Mouse (Mus musculus): ENCODE results near the gene Ccnyl1.
"Not testable (repeated sequence)": the region's sequence is repeated elsewhere in the genome, so short reads cannot be mapped to it uniquely, and the experiment has no call there.

Gene Ccnyl1

DNA sequence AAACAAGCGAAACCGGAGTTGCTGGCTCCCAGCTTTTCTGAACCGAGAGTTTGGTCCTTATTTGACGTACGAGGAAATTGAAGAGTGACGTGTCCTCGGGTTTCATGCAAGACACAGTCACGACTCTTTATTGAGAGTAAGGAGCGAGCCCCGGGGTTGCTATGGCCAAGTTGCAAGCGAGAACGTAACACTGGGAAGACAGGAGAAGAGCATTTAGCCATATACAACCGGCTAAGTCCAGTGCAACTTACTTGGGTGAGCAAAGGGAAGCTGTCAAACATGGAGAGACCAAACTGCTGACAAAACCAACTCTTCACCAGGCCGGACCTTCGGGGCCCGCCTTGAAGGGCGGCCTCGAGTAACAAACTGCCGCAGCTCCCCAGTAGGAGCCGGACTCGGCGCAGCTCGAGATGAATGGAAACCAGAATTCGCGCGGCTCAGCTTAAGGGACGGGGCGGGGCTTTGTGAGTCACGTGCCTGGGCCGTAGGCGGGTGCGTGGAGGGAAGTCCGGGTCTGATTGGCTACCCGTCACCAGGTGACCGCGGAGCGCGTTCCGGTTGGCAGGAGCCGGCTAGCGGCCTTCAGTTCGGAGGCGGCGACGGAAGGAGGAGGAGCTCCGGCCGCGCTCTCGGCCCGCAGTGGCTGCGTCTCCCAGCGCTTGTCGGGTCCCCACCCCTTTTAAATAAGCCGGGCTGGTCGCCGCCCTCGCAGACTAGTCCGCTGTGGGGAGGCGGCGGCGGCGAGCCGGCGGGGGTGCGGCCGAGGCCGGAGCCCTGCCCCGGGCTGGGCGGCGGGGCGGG is at the start of gene Ccnyl1:
TSS of gene Ccnyl1 (plus strand) at position 243 of the 801 bp plus-strand sequence.
- DNase-seq (ENCODE audit: low spot score): peak; percentile 99

DNA sequence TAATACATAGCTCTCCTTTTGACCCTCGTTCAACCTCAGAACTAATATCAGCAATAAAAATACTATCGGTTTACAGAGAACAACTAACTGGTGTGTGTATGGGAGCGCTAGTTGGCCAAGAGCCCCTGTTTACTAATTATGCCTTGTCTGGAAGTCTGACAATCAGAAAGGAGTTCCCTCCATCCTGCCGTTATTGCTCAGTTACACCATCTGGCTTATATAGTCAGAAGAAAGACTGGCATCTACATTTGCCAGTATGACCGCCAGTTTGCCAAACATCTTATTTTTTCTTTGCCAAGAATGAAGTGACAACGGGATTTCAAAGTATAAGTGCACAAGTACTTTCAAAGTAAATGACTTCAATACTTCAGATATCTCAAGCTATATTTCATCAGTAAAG is 49.2 kb upstream of the Ccnyl1 start:
- DNase-seq (ENCODE audit: low spot score): no peak

DNA sequence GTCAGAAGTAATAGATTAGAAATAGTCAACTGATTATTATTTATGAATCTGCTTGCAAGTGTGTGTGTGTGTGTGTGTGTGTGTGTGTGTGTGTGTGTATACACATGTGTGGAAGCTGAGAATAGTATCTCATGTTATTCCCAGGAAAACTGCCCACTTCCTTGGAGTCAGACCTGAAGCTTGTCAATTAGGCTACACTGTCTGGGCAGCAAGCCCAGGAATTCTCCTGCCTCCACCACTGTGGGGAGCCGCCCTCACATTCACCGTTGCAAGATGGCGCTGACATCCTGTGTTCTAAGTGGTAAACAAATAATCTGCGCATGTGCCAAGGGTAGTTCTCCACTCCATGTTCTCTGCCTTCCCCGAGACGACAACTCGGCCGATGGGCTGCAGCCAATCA is 47.7 kb upstream of the Ccnyl1 start:
- not testable (repeated sequence) for DNase-seq (ENCODE audit: low spot score)

DNA sequence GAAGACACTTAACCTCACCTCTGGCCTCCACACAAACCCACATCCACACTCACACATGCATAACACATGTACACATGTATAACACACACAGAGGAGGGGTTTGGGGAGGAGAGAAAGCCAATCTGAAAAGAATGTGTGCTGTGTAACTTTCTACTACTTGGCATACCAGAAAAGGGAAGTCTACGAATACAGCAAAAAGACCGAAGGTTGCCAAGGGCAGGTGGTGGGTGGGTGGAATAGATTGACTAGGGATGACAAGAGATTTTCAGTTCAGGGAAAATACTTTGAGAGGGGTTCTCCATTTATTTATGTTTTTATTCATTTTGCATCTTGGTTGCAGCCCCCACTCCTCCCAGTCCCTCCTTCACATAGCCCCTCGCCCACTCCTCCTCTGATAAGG is 45.7 kb upstream of the Ccnyl1 start:
- DNase-seq (ENCODE audit: low spot score): no peak

DNA sequence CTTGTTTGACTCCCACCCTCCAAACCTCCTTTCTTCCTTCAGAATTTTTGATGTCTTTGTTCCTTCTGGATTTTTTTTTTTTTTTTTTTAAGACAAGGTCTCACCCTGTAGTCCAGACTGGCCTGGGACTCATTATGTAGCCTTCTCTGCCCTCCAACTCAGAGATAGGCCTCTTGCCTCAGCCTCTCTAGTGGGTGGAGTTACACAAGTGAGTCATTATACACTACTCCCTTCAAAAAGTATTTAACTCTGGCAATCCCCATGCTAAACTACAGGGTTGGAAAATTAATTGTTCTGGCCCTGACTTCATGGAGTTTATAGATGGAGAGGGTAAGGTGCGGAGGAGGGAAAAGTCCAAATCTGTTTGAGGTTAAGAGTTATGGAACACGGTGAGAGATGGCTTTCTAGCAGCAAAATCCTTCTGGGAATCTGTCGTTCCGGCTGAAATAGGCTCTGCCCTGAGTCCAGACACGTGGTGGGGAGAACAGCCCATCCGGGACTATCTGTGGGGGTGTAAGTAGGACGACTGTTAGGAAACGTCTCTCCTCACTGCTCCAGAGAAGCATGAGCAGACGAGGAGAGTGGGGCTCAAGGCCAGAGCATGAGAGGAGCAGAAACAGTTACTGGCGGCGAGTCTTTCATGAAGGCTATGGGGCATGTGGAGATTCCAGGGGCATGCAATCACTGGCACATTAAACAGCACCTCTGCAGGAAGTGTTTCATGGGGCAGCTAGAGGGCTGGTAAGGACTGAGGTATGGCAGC is 40.7 kb upstream of the Ccnyl1 start:
- DNase-seq (ENCODE audit: low spot score): no peak

DNA sequence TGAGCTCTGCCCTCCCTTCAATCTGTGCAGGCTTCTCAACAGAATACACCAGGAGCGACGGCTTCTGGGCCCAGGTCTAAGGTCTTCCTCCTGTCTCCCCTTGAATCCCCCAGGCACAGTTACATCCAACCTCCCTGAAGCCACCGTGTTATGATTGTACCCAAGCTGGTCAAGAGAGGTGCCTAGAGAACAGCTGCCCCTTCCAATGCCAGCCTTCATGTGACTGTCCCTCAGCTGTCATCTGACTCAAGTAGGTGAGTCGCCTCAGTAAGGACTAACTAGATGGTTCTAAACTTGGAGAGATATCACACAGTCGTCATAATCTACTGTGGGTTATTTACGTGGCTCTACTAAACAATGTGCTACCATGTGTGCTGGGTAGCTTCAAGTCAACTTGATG is 36.6 kb upstream of the Ccnyl1 start:
- no peak for DNase-seq (ENCODE audit: low spot score)

DNA sequence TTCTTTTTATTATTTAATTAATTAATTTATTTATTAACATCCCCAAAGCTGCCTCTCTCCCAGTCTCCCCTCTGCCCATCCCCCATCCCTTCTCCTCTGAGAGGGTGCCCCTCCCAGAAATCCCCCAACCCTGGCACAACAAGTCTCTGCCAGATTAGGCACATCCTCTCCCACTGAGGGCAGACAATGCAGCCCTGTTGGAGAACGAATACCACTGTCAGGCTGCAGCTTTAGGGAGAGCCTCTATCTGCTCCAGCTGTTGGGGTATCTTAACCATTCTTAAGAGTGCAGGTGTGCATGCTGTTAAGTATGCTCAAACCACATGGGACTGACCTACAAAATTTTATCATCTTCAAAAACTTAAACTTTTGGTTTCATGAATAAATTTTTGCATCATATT is 34.8 kb upstream of the Ccnyl1 start:
- no peak for DNase-seq (ENCODE audit: low spot score)

DNA sequence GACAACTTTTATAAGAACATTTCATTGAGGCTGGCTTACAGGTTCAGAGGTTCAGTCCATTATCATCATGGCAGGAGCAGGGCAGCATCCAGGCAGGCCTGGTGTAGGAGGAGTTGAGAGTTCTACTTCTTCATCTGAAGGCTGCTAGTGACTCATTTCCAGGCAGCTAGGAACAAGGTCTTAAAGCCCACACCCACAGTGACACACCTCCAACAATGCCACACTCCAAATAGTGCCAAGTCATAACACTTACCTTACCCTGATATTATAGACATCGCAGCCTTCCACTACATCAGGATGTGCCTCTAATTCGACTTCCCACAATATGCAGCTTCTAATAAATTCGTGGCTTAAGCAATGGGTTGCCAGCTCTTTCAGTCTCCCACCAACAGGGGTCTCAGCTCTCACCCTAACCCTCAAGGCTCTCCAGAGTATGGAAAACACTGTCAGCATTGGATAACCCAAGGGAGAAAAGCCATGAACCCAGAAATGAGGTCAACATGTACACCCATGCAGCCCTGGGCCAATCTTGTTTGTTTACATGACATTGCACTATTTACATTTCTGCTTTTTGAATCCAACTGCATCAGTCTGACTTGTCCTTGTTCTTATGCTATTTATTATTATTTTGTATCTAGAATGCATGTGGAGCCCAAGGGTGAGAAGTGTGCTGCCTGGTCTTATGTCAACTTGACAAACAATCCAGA is 33.7 kb upstream of the Ccnyl1 start:
- no peak for DNase-seq (ENCODE audit: low spot score)

DNA sequence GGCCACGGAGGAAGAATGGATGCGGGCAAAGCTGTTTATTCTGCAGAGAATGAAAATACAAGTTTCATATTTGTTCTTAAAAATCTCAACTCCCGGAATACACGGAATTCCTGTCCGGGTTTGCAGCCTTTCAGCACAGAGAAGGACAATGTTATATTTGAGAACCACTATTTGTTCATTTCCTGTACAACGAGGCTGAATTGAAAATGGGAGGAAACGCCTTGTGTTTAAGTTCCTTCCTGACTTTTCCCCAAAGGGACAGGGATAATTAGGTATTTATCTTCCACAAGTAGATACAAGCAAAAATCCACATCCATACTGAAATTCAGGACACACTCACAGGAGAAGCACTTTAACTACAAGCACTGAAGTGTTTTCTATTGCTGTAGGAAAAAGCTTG is 31.4 kb upstream of the Ccnyl1 start:
- DNase-seq (ENCODE audit: low spot score): no peak

DNA sequence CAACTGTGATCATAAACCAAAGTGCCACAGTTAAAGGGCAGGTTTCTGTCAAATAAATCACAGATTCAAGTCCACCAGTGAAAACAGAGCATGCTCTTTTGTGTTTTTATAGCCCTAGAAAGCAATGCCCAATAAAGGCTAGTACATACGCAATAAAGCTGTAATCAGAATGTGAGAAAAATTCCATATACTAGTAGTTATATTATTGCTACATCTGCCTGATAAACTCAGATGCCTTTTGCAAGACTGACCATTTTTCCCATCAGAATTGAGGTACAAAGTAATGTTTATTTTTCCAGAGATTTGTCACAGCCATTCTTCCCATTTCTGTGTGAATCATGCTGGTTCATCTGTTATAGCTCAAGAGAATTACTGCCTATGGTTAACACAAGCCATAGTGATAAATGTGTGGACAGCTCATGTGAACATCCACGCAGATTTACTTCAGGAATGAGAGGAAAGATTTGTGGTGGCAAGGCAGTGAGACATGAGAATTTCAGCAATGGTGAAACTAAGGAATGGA is 23.1 kb upstream of the Ccnyl1 start:
- DNase-seq (ENCODE audit: low spot score): no peak

DNA sequence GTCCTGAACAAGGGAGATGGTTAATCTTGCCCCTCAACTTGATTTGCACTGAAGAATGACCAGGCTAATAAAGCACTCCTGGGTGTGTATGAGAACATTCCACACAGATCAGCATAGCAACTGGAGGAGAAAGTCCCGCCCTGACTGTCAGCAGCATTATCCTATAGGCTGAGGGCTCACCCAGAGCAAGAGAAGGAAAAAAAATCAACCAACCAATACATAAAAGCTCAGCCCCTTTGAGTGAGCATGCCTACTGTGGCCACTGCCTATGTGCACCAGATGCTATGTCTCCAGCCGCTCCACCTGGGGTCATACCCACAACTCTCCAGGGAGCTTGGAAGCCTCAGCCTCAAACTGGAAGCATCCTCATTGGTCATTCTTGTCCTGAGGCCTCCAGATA is 20.8 kb upstream of the Ccnyl1 start:
- DNase-seq (ENCODE audit: low spot score): no peak

DNA sequence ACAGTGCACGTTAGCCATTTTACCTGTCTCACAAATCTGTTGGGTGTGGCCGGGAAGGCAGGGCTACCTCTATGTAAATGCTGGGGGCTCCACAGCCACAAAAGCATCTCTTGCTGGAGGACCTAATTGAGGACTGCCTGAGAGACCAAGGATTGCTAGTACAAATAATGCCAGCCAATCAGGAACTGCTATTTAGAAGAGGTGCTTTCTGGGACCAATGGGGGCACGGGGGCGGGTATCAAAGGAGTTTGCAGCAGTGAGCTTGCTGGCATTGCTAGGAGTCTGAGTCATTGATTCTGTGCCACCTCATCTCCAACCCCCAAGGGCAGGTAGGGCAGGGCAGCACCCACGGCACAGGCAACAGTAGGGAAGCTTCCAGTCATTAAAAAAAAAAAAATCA is 16.3 kb upstream of the Ccnyl1 start:
- DNase-seq (ENCODE audit: low spot score): no peak

DNA sequence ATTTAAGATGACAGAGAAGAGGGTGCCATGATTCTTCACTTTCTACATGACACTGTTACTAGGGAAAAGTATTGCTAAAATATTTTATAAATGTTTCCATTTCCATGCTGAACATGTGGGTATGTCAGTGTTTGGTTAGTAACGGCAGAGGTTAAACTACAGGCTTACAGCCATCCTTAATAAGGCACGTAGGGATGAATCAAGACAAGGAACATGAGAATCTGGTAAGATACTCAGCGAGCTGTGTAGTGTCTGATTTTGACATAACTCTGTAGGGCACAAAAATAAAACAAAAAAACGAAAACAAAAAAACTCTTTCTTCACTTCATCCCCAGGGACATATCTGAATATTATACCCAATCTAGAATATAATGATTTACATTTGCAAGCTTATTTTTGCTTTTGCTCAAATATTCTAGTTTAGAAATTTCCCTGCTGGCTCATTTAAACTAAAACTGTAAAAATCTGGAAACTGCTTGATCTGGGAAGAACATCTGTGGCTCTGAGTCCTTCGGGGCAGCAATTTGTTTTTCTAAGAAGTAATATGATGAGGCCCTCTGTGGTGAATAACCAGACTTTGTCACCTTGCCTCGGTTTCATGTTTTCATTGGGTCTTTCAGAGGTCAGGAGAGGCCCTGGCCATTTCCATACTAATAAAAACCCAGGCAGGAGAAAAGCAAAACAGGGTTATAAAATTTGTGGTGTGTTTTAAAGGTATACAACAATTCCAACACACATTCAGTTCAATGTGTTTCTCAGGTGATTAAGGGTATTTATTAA is 14.0 kb upstream of the Ccnyl1 start:
- no peak for DNase-seq (ENCODE audit: low spot score)

DNA sequence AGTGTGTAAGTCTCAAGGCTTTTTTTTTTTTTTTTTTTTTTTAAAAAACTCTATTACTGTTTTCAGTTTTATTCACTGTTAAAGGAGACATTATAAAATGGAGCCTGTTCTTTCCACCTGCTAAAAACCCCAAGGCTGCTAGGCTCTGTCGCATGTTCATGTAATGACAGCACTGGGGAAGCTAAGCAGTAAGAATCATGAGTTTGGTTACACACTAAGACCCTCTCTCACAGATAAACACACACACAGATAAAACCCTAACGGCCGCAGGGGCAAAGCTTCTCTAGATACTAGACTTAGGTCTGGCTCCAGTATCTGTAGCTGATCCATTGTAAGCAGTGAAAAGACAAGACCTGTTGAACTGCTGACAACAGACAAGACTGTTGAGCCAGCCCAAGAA is 8.8 kb upstream of the Ccnyl1 start:
- DNase-seq (ENCODE audit: low spot score): no peak

DNA sequence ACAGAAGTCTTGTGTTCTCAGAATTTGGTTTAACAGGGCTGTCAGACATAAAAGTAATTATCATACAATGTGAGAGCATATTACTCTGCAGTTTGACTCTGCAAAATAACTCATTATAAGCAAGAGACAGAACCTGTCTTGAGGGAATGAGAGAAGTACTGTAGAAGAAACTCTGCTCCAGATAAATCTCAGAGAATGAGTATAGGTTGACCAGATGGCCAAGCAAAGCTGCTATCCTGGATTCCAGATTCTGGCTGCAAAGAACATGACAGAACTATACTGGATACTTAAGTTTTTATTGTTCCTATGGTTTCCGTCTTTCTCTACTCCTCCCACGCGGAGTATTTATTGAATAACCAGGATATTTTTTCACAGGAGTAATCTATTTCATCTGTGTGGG is 7.2 kb upstream of the Ccnyl1 start:
- DNase-seq (ENCODE audit: low spot score): no peak

DNA sequence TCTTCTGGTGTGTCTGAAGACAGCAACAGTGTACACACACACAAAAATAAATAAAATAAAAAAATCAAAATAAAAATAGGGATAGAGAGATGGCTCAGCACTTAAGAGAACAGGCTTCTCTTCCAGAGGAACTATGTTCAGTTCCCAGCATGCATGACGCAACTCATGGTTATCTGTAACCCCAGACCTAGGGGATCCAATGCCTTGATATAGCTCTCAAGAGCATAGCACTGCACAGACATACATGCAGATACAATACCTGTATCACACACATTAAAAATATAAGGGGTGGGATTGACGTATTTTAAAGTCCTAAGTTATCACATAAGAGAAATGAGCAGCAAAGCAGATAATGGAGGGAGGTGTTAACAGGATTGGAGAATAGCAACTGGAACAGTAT is 5.8 kb upstream of the Ccnyl1 start:
- DNase-seq (ENCODE audit: low spot score): no peak

DNA sequence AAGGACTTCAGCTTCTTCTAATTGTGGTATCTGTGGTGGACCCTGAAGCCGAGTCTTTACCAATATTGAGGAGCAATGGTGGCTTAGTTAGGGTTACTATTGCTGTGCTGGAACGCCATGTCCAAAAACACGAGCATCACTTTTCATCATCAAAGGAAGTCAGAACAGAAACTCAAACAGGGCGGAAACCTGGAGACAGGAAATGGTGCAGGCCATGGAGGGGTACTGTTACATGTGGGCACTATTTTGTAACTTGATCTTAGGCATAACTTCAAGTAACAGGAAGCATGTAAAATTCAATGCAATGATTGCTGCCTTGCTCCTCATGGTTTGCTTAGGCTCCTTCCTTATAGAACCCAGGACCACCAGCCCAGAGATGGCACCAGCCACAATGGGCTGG is 2.2 kb upstream of the Ccnyl1 start:
- no peak for DNase-seq (ENCODE audit: low spot score)

DNA sequence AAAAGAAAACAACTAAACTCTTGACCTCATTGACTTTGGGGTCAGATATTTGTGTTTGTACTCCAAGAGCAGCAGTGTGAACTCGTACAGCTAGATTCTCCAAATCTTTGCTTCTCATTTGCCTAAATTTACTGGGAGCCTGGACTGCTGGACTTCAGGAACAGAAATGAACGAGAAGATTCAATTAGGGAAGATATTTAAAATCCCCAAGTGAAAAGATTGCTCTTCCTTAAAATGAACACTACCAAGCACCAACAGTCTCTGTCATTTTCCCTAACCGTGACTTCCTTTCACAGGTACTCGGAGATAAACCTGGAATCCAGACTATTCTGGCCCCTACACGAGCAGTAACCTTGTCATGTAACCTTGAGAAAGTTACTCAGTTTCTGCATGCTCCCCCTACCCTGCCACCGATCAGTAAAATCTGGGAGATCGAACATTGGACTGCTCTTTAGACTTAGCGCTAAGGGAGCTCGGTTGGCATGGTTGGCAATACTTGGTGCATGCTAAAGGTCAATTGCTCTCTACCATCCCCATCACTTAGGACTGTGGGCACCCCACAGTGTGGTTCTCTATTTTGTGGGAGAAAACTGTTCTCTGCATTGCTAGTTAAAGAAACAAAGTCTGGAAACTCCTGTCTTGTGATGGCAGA is 568 bp upstream of the Ccnyl1 start:
- DNase-seq (ENCODE audit: low spot score): no peak

DNA sequence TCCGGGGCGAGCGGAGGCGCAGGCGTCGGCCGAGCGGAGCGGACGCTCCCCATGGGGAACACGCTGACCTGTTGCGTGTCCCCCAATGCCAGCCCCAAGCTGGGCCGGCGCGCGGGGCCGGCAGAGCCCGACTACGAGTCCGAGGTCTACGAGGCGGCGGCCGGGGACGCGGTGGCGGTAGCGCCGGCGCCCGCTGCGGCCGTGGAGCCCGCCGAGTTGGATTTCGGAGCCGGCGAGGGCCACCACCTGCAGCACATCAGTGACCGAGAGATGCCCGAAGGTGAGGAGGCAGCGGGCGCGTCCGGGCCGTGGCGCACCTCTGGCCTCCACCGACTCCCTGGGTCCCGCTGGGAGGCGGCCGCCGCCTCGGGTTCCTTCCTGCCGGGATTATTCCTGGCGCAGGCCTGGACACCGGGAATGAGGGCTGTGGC is 881 bp downstream of the Ccnyl1 start:
- peak; percentile 73 for DNase-seq (ENCODE audit: low spot score)

DNA sequence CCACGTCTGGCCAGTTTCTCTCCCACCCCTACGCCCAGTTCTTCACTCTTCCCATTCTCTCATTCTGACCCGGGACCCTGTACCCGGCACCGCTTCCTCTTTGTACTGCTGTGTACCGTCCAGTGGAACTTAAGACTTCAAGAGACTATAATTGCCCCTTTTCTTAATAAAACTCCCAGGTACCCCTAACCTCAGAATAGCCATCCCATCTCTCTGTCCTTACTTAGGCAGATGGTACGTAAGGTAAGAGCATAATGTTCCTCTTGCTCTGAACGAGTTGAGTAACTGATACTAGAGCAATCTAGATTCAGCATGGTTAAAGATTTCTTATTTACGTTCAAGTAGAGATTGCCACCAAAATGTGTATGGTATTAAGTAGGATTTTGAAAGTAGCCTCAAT is 1.3 kb downstream of the Ccnyl1 start:
- DNase-seq (ENCODE audit: low spot score): peak; percentile 25

DNA sequence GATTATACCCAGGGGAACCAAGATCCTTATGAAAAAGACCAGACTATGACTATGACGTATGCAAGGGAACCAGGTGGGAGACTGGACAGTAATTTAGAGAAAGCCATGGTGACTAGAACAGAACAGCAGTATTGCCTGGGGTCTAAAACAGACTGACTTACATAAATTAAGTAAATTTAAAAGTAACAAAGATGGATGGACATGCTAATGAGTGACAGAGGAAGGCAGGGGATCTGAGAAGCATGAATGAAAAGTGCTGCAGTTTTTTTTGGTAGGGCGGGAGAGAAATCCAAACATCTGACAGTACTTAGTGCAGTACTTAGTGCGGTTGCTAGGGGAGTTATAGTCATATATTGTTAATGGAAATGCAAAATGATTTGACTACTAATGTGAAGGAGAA is 4.9 kb downstream of the Ccnyl1 start:
- DNase-seq (ENCODE audit: low spot score): no peak

Measured in retina, embryonic 14.5 days (tissue).